Mouse (Mus musculus) kidney, adult 11 months (tissue): ENCODE data around the gene Slc25a10.
"Not testable (repeated sequence)": the region's sequence is repeated elsewhere in the genome, so short reads cannot be mapped to it uniquely, and the experiment has no call there.

ENCODE experiments used
- DNase-seq: peaks from one replicate; pipeline ENCODE4 v3.0.0; 2022

The Slc25a10 gene

DNA sequence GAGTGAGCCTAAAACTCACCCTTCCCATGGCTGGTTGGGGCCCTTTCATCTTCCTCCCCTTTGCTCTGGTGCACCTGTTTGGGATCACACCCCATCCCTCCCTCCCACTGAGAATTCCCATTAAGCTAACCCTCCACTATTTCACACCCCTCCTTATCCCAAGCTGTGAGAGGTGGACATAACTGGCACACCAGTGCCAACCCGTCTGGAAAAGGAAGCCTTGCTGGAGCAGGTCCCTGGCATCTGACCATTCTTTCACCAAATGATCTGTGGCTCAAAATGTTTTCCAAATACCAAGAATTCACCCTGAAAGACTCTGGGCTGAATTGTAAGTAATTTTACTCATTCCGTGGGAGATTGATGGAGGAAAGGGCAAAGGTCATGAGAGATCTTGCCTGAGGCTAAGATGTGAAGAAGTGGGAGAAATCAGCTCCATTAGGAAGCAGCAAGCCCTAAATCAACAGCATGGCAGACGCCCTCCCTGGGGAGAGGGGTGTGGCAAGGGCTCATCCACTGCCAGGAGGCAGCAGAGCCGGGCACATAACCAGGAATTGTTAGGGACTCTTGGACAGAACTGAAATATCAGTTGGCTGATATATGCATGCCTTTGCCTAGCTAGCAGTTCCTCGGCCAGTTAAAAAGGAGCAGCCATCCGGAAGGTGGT lies 21.3 kb downstream of the Slc25a10 start:
- DNase-seq = no peak

DNA sequence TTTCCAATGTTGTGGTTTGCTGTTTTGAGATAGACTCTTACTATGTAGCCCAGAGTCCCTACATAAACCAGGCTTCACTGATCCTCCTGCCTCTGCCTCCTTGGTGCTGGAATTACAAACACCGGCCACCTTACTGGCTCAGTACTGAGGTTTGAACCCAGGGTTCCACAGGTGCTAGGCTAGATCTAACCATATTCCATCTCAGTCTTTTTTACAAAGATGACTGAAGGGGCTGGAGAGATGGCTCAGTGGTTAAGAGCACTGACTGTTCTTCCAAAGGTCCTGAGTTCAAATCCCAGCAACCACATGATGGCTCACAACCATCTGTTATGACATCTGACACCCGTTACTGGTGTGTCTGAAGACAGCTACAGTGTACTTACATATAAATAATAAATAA lies 22.6 kb downstream of the Slc25a10 start:
- not testable (repeated sequence) for DNase-seq

DNA sequence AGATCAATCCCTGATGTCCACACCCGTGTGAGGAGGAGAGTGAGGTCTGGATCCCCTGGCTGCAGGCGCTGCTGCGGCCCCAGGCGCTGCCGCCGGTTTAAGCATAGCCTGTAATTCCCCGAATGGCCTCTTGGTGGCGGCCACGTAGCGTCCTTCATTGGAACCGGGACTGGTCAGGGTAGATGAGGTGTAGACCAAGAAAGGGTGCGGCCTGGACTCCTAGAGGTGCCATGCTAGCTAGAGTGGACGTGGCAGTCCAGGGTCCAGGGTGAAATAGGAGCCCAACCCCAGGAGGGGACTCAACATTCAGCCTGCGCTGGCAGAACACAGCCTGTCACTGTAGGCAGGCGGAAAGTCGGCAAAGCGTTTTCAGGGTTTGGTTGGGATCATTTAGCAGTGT lies 24.0 kb downstream of the Slc25a10 start:
- DNase-seq = peak; percentile 86

DNA sequence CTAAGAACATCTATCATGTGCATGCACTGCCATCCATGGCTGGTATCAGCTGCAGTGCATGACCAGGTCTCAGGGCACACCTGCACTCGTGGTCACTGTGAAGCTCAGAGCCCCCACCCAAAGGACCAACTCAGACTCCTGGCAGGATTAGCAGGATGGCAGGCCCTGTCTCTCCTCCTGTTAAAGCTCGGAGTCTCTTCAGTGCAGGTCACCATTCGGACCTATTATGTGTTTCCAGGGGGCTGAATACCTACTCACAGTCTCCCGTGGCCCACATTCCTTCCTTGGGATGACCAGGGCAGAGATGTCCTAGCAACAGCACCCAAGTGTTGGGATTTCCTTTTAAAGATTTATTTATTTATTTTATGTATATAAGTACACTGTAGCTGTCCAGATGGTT lies 25.5 kb downstream of the Slc25a10 start:
- no peak for DNase-seq

DNA sequence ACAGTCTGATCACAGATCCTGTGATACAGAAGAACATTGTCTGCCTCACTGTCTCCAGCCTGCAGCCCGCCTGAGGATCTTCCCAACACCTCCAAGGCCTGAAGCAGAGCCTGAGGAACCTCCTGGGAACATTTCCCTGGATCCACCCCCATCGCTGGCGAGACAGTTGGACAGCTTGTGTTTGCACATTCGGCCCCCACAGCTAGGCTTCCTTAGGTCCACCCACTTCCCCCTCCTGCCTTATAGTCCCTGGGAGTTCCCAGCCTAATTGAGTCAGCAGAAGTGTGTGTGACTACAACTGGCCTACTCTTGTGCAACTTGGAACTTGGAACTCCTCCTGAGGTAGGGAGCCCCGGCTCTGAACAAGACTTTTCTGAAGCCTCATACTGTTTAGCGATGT lies 26.4 kb downstream of the Slc25a10 start:
- no peak for DNase-seq

DNA sequence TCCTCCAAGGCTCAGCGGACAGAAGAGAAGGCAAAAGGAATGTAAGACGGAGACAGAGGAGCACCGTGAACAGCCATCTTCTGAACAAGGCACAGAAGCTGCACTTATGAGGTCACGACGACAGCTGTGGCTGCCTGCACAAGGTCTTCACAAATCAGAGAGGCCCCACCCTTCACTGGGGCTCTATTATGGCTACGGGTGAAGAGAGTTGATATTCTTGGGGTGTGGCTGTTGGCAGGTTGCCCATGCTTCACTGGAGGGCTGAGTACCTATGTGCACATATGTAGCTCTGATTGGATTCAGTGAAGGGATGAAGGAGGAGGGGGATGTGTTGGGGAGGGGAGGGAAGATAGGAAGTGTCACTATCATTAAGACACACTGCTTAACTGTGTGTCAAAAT lies 26.9 kb downstream of the Slc25a10 start:
- DNase-seq = no peak

DNA sequence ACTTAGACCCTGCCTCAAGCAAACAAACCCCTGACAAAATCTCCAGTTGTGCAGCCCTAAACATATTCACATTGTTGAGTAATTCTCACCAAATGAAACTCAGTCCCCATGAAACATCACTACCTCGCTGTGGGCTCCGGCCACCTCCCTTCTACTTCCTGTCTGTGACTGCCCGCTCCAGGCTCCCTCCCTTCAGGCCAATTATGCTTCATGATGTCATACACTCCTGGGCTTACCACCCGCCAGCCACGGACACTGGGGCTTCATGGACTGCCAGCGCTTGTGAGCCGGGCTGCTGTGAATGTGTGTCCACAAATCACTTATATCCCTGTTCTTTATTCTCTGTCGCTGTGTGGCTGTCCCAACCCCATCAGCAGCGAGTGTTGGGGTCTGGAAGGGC lies 28.1 kb downstream of the Slc25a10 start:
- DNase-seq = no peak

DNA sequence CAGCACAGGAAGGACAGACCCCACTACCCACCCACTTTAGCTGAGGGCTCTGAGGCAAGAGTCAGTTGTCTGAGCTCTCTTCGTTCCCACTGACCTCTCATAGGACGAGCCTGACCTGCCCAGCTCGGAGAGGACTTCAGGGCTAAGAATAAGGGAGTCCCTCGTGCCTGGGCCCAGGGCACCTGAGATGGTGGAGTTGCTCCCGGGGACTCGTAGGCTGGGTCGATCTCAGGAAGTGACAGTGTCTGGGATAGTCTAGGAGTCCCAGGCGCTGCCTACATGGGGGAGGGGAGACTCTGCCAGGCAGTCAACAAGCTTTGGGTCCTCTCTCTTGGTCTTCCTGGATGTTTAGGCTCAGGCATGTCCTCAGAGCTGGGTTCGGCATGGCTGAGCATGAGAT lies 28.9 kb downstream of the Slc25a10 start:
- no peak for DNase-seq

DNA sequence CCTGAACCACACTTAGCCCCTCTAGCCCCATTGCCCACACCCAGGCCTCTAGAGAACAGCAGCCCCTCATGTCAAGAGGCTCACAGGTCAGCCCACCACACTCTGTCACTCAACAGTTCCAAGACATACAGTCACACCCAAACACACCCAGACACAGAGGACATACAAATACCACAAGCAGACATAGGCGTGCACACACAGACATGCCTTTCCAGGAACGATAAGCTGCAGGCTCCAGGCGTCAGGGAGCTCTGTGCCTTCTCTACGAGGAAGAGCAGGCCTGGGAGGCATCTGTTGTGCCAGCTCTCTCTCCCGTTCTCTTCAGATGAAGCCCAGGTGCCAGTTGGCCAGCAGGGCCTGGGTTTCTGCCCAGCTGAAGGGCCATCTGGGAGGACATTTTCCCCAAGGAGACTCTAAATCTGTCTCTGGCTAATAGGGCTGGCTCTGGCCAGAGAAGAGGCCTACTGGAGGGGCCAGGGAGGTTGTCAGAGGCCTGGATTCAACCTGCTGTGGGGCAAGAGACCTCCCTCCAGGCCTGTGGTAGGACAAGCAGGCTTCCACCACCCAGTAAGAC lies 29.4 kb downstream of the Slc25a10 start:
- no peak for DNase-seq

DNA sequence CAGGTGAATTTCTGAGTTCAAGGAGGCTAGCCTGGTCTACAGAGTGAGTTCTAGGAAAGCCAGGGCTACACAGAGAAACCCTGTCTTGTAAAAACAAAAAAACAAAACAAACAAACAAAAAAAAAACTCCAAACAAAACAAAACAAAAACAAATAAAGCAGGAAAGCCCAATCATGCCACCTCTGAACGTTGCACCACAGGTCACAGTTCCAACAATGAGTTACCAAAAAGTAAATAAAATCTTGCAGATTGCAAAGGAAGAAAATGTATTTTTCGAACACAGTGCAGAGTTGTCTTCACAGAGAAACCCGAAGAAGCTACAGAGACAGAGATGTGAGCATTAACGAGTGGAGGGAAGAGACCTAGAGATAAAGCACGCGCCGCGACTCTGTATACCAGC lies 30.9 kb downstream of the Slc25a10 start:
- DNase-seq = no peak

DNA sequence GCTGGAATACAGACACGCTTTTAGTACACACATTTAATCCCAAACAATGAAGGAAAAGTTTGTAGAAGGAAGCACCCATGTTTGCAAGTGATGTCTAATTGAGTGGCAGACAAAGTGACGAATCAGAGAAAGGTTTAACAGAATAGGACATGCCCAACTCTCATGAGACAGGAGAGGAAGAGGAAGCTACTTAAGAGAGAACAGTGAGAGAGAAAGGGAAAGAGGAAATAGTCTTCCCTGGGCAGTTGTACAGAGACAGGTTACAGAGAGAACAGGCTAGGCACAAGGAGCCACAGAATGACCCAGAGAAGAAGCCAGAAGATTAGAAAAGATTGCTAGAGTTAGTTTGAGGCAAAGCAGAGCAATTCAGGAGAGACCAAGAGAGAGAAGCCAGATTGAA lies 34.3 kb downstream of the Slc25a10 start:
- no peak for DNase-seq

DNA sequence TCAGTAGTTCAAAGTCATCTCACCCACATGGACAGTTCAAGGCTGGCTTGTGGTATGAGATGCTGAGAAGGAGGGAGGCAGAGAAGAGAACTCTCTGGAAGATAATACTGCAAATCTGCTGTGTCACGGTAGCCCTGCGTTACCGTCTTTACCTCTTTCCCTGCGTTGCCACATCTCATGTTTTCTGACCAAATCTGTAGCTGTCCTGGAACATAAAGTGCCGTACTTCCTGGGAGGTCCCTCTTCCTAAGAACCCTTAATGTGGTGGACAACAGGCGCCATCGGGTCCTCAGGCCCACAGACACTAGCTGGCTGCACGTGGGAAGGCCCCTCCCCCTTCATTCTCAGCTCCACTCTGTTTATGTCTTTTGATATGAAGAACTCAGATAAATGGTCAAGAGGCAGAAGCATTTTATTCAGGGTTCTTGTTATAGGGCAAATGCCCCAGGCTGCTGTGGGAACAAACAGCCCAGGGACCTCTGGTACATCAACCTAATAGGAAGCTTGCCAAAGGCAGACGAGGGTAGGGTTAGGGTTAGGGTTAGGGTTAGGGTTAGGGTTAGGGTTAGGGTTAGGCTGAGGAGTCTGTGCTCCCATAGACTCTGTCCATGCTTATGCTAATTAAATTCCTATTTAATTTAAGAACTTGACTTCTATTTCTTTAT lies 36.2 kb downstream of the Slc25a10 start:
- DNase-seq = no peak

DNA sequence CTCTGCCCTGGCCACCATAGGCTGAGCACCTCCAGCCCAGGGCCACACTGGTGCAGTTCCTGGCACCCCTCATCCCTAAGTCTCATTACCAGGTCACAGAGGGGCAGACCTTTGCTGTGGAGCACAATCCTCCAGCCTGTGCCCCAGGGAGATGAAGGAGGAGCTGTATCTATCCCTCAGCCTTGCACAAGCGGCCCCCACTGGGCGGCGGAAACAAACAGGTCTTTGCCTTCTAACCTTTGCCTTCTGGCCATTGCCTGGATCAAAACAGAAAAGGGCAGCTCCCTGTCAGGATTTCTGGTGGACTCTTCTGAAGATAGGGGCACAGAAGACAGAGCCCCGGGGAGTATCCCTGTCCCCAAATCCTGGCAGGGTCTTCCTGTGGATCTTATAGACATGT lies 37.3 kb downstream of the Slc25a10 start:
- no peak for DNase-seq

DNA sequence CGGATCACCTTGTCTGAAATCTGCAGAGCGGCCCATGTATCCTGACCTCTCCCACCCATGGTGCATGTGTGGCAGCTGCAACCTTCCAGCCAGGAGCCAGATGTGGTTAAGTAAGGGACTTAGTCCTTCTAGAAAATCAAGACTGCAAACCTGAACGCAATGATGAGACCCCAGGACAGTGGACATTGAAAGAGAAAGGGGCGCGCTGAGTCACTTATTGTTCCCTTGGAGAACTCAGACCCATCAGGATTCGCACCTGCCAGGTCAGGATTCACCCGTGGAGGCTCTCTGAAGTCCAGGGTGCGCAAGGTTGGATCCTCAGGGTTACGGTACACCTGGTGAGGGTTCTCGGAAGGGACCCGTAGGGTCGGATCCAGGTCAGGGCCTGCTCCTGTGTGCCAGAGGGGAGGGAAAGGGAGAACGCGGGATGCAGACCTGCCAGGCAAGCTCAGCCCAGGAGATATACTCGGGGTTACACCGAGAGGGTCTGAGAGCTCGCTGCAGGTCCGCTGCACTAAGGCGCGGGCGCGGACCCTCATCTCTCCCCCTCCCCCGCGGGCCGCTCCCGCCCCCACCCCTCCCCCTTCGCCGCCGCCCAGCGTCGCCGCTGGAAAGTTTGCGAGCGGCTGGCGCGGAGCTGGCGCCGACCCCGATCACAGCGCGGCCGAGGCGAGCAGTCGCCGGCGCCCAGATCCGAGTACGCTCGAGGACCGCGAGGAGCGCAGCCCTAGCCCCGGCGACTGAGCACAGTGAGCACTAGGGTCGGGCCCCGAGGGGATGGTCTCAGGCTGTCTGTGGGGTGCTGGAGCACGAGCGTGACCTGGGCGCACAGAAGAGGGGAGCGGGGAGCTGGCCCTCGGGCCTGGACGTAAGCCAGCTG lies 38.7 kb downstream of the Slc25a10 start, which contains the start of gene Gcgr:
Gcgr (plus strand) TSS at position 615 of the 880 bp plus-strand sequence.
- DNase-seq = no peak

DNA sequence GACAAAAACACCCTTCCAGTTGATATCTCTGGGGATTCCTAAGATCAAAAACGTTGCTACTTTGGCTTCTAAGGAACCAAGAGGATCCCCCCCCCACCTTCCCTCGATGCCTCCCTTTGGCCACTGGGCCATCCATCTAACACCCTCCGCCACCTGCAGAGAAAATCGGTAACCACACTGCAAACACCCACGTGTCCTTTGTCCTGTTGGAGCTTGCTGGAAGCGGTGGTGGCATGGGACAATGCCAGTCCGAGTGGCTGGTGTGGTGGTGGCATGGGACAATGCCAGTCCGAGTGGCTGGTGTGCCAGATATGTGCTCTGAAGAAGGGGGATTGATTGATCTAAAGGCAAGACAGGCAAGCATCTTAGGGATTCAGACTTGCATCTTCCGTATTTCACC lies 40.0 kb downstream of the Slc25a10 start:
- DNase-seq = peak; percentile 46

DNA sequence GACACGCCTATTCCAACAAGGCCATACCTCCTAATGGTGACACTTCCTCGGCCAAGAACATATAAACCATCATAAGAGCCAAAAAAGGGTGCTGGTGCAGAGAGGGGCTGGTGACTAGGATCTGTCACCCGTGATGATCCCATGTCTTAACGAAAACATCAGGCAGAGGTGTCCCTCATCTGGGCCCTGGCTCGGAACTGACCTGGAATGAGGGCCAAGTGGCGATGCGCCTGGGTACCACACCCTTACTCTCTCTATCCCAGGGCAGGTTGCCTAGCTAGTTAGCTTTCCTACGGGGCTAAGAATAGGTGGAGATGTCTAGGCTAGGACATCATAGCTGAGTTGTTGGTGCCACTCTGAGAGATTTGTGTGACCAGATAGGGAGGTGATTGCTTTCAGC lies 42.5 kb downstream of the Slc25a10 start:
- no peak for DNase-seq

DNA sequence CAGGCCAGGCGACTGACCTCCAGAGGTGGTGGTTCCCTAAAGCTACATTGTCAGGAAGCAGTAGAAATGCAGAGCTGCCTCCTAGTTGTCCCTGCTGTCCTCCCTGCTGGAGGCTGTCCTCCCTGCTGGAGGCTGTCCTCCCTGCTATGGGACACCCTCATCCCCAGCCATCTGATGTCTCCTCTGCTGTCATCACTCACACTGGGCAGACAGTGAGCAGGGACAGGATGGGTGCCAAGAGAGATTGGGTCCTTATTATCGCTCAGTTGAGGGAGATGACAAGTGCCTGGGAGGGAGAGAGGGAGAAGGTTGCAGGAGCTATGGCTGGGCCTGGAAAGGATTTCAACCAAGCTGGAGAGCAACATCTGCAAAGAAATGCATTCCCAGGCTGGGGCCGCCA lies 43.5 kb downstream of the Slc25a10 start:
- no peak for DNase-seq

DNA sequence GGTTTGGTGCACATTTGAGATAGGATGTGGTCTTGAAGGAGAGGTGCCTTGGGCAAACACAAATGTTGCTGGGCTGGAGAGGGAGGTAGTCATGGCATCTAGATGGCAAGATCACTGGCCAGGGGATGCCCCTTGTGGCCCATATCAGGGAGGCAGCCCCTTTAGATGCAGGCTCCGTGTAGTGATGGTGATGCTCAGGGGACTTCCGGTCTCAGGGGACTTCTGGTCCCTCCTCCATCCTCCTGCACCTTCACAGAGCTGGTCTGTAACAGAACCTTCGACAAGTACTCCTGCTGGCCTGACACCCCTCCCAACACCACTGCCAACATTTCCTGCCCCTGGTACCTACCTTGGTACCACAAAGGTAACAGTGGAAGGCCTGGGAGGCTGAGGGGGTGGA lies 44.2 kb downstream of the Slc25a10 start:
- DNase-seq = no peak

DNA sequence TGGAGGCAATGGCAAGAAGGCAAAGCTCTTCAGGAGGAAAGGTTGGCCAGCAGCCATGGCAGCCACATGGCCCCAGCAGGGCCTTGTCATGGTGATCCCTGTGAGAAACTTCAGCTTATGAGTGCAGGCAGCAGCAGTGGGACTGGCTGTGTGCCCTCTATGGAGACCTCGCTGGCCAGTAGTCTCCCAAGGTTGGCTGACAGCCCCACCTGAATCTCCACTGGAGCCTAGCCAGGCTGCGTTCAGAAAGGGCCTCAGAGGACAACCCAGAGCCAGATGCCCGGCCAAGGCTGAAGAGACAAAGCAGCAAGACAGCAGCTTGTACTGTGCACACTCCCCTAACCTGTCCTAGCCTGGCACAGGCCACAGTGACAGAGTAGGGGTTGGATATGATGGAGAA lies 46.8 kb downstream of the Slc25a10 start:
- peak; percentile 93 for DNase-seq

DNA sequence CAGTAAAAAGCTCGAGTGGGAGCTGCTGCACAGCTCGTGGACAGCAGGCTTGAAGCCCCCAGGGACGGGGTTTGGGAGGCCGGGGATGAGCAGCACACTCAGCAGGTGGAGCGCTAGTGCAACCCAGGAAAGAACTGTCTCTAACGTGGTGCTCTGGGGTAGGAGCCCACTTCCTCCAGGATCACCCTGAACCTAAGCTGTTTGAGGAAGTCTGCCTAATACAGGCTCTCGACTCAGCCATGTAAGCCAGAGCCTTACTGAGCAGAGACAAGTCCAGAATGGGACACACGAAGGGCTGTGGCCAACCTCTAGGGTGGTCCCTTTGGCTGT lies 47.3 kb downstream of the Slc25a10 start:
- DNase-seq = no peak

DNA sequence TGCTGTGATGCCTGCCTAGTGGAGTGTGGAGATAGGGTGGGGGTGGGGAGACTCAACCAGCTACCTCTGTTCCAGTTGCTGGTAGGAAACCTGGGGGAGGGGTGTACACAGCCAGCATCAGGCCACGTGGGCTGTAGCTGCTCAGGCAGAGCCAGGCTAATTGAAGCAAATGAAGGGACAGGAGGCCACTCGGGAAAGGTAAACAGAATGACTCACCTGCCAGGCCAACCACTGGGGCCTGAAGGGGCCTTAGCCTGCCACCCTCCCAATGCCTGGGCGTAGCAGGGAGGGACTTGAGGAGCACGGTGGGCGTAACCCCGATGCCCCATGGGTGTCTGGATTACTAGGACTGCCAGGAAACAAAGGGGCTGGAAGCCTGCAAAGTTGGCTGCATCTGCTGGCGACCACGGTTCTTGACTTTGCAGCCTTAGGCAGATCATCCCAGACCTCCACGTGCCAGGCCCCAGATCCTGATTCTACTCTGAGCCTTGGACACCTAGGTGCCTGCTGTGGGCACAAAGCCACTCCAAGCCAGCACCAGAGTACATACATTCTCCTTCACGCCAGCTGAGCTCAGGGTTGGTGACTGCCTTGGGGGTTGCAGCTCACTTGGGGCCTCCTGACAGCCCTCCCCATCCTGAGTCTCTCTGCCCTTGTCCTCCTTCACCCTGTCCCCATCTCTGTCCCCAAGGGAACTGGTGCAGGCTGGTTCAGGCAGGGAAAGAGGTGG lies 47.8 kb downstream of the Slc25a10 start:
- DNase-seq = peak; percentile 93

DNA sequence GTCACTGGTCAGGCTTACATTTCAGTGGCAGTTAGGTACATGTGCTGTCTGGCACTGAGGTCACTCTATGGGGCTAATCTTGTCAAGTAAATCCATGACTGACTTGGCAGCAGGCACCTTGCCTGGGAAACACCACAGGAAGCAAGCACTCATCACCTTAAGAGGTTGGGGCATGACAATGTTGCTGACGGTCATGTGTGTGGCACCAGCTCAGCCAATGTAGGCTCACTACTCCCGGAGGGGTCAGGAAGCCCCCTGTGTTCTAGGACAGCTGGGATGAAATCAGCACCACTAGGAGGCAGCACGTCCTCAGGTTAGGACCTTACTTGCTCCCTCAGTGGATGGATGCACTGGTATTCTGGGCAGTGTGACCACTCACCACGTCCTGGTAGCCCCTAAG lies 50.3 kb downstream of the Slc25a10 start:
- peak; percentile 52 for DNase-seq

DNA sequence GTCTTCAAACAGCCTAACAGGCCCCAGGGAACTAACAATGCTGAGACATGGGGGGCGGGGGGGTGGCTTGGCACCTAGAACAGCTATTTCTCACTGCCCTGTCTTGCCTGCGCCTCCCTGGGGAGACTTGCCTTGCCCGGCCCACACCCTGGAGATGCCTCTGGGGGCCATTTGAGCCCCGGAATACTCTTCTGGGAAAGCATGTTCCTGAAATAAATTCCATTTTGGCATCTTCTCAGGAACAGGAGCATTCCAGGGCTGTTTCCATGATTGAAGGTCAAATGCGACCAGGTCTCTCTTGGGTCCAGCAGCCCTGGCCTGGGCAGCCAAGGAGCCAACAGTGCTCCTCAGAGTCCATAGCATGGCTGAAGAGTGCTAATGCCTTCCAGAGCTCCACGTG lies 50.7 kb downstream of the Slc25a10 start:
- peak; percentile 46 for DNase-seq
